Mouse (Mus musculus): ENCODE measurements around the gene Lax1. TPM values are rescaled to one million over a fixed set of nuclear protein-coding genes. Genes with fewer than 3 reads are reported as not detected.

Lax1 gene
- polyA plus RNA-seq (2014; fragmentation: Illumina TruSeq; extraction: RNeasy Lipid Tissue Mini Kit (QIAGEN cat#74804); ENCODE audit: low replicate concordance): 3.4 TPM

GRCm38 (mm10) chr1:133689897-133690296 lies at the start of gene Lax1:
Lax1 (minus strand) TSS chr1:133690108.

GRCm38 (mm10) chr1:133661203-133661933 lies 28.5 kb downstream of the Lax1 start, which contains the start of gene Gm38394:
Gm38394 (minus strand) TSS chr1:133661318.

GRCm38 (mm10) chr1:133660466-133661202 lies 29.3 kb downstream of the Lax1 start, which contains the start of gene Zbed6:
Zbed6 (minus strand) TSS chr1:133660885.

Other genes starting within 250 kb of the Lax1 start
- gene Snrpe, start 79.8 kb downstream of the Lax1 start, polyA plus RNA-seq (2014; fragmentation: Illumina TruSeq; extraction: RNeasy Lipid Tissue Mini Kit (QIAGEN cat#74804); ENCODE audit: low replicate concordance): 464 TPM
- 15.4 TPM for gene Zbed6, start 29.2 kb downstream of the Lax1 start, polyA plus RNA-seq (2014; fragmentation: Illumina TruSeq; extraction: RNeasy Lipid Tissue Mini Kit (QIAGEN cat#74804); ENCODE audit: low replicate concordance)
- gene Gm38394, start 28.8 kb downstream of the Lax1 start, polyA plus RNA-seq (2014; fragmentation: Illumina TruSeq; extraction: RNeasy Lipid Tissue Mini Kit (QIAGEN cat#74804); ENCODE audit: low replicate concordance): 15.7 TPM
- gene Atp2b4, start 110.9 kb upstream of the Lax1 start, polyA plus RNA-seq (2014; fragmentation: Illumina TruSeq; extraction: RNeasy Lipid Tissue Mini Kit (QIAGEN cat#74804); ENCODE audit: low replicate concordance): 13.8 TPM
- 1.4 TPM for gene Optc, start 217.9 kb upstream of the Lax1 start, polyA plus RNA-seq (2014; fragmentation: Illumina TruSeq; extraction: RNeasy Lipid Tissue Mini Kit (QIAGEN cat#74804); ENCODE audit: low replicate concordance)
- 3.3 TPM for gene Prelp, start 231.3 kb upstream of the Lax1 start, polyA plus RNA-seq (2014; fragmentation: Illumina TruSeq; extraction: RNeasy Lipid Tissue Mini Kit (QIAGEN cat#74804); ENCODE audit: low replicate concordance)

Data from small intestine, adult 10 weeks (tissue).